In the genomic region with DNA sequence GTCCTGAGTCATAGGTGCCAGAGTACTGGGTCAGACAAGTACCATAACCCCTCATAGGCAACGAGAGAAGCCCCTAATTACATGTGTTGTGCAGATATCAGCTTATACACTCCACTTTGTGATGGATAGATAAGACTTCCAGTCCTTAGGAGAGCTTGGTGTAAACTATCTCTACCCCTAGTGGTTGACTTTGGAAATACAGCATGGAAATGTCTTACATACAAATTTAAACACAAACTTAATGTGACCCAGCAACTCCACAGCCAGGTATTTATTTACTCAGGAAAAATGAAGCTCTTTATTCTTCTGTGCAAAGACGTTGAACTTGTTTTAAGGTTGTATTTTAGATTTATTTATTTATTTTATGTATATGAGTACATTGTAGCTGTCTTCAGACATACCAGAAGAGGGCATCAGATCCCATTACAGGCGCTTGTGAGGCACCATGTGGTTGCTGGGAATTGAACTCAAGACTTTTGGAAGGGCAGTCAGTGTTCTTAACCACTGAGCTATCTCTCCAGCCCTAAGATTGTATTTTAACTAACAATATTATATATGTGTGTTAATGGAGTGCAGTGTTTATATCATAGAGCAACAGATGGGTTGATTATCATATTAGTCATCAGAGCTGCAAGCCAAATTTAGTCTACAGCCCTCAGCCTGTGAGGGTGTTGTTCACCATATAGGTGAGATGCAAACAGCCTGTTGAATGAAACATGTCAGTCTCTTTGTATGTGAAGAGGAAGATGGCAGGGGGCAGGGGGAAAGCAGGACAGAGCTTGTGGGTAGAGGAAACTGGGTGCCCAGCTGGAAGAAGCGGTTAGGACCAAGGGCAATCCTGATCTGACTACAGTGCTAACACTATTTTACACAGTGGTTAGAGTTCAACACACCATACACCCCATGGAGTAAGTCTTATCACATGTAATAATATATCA, we compare ENCODE assay signal across 10 mouse cellular contexts. TPM values are rescaled to one million over a fixed set of nuclear protein-coding genes. Genes with fewer than 3 reads are reported as not detected.
DNase-seq lines count a peak whose midpoint lies in the region; ATAC-seq lines count a peak whose summit lies in the region.
"Had no signal": no experiment of that assay in that cellular context is flagged by ENCODE, and none has a peak within 500 bp of the region (broad histone marks: within the 10 kb centered on the region; RNA-seq: fewer than 3 reads in every experiment).

No protein-coding gene starts in this region.

- no peak overlapping the region for H3K9ac ChIP-seq in forebrain, embryonic 14.5 days (ENCODE audit: low read length)
- no peak overlapping the region for H3K9ac ChIP-seq in forebrain, embryonic 15.5 days (replicated peaks)
- H3K9ac ChIP-seq in midbrain, embryonic 11.5 days (ENCODE audit: low read length): no peak overlapping the region
- no peak overlapping the region for H3K9ac ChIP-seq in midbrain, embryonic 13.5 days (replicated peaks)

- H3K4me3 ChIP-seq in forebrain, embryonic 14.5 days (ENCODE audit: low read depth, low read length): no peak overlapping the region
- H3K4me3 ChIP-seq in forebrain, embryonic 15.5 days: no peak overlapping the region
- H3K4me3 ChIP-seq in midbrain, embryonic 11.5 days (ENCODE audit: low read depth, low read length): no peak overlapping the region
- H3K4me3 ChIP-seq in midbrain, embryonic 13.5 days (replicated peaks): no peak overlapping the region
- H3K4me3 ChIP-seq: erythroblast, embryonic 14.5 days had no signal

- 72% methylated on average over 4 of the region's 4 CpGs for WGBS in forebrain, embryonic 14.5 days
- 63% methylated on average over 4 of the region's 4 CpGs for WGBS in forebrain, embryonic 15.5 days
- WGBS in midbrain, embryonic 11.5 days: 67% methylated on average over 4 of the region's 4 CpGs
- 65% methylated on average over 4 of the region's 4 CpGs for WGBS in midbrain, embryonic 13.5 days

- H3K4me2 ChIP-seq in forebrain, embryonic 14.5 days (ENCODE audit: low read length): no peak overlapping the region
- H3K4me2 ChIP-seq in forebrain, embryonic 15.5 days (replicated peaks): no peak overlapping the region
- no peak overlapping the region for H3K4me2 ChIP-seq in midbrain, embryonic 11.5 days
- H3K4me2 ChIP-seq in midbrain, embryonic 13.5 days (replicated peaks): no peak overlapping the region

- no peaks in the 10 kb centered on the region for H3K9me3 ChIP-seq in forebrain, embryonic 14.5 days (replicated peaks; ENCODE audit: control insufficient read depth, low read length)
- no peaks in the 10 kb centered on the region for H3K9me3 ChIP-seq in forebrain, embryonic 15.5 days
- H3K9me3 ChIP-seq in midbrain, embryonic 11.5 days (ENCODE audit: control insufficient read depth, low read length): no peaks in the 10 kb centered on the region
- H3K9me3 ChIP-seq in midbrain, embryonic 13.5 days: no peaks in the 10 kb centered on the region

- H3K27me3 ChIP-seq in forebrain, embryonic 14.5 days (replicated peaks; ENCODE audit: control insufficient read depth, insufficient read depth, low read length): no peaks in the 10 kb centered on the region
- no peaks in the 10 kb centered on the region for H3K27me3 ChIP-seq in forebrain, embryonic 15.5 days
- H3K27me3 ChIP-seq in midbrain, embryonic 11.5 days (ENCODE audit: control insufficient read depth, insufficient read depth, low read length): no peaks in the 10 kb centered on the region
- no peaks in the 10 kb centered on the region for H3K27me3 ChIP-seq in midbrain, embryonic 13.5 days

- no peak overlapping the region for H3K27ac ChIP-seq in forebrain, embryonic 14.5 days (ENCODE audit: low read depth, low read length)
- no peak overlapping the region for H3K27ac ChIP-seq in forebrain, embryonic 15.5 days (replicated peaks)
- no peak overlapping the region for H3K27ac ChIP-seq in midbrain, embryonic 11.5 days (ENCODE audit: low read depth, low read length)
- H3K27ac ChIP-seq in midbrain, embryonic 13.5 days: no peak overlapping the region

- intact Hi-C loops in left cerebral cortex, postnatal 4 days (cut with DNase I): no loop called here

- H3K4me1 ChIP-seq in forebrain, embryonic 14.5 days (ENCODE audit: control insufficient read depth, insufficient read depth, low read length): no peaks in the 10 kb centered on the region
- no peaks in the 10 kb centered on the region for H3K4me1 ChIP-seq in forebrain, embryonic 15.5 days
- H3K4me1 ChIP-seq in midbrain, embryonic 11.5 days (ENCODE audit: control insufficient read depth, insufficient read depth, low read length): no peaks in the 10 kb centered on the region
- no peaks in the 10 kb centered on the region for H3K4me1 ChIP-seq in midbrain, embryonic 13.5 days (replicated peaks)

- peak; percentile 67 for DNase-seq in forebrain, embryonic 14.5 days (ENCODE audit: low spot score)
- DNase-seq in midbrain, embryonic 11.5 days (ENCODE audit: low spot score, missing footprints): peak; percentile 89
- peak; percentile 16 for DNase-seq in retina, postnatal 7 days (ENCODE audit: low read depth, low spot score)
- DNase-seq in right cerebral cortex, adult 2 months (ENCODE audit: low spot score in 2 of 2): no peak
- DNase-seq in left cerebral cortex, postnatal 4 days: no peak

- H3K36me3 ChIP-seq in forebrain, embryonic 14.5 days (ENCODE audit: control insufficient read depth, insufficient read depth, low read length): no peaks in the 10 kb centered on the region
- no peaks in the 10 kb centered on the region for H3K36me3 ChIP-seq in forebrain, embryonic 15.5 days
- no peaks in the 10 kb centered on the region for H3K36me3 ChIP-seq in midbrain, embryonic 11.5 days (ENCODE audit: control insufficient read depth, insufficient read depth, low read length)
- no peaks in the 10 kb centered on the region for H3K36me3 ChIP-seq in midbrain, embryonic 13.5 days

- no peak for ATAC-seq in forebrain, embryonic 14.5 days
- no peak for ATAC-seq in forebrain, embryonic 15.5 days (replicated peaks)
- no peak for ATAC-seq in midbrain, embryonic 11.5 days (ENCODE audit: low FRiP score)
- ATAC-seq in midbrain, embryonic 13.5 days: no peak
- ATAC-seq in erythroblast, adult 5-6 weeks (replicated peaks; ENCODE audit: low FRiP score, poor library complexity, severe bottlenecking): peak; percentile 59

RNA-seq across cellular contexts. Expression of a gene that starts 15.6 kb away (rescaled TPM):
- not detected in 2 replicates for polyA plus RNA-seq in forebrain, embryonic 14.5 days (2014; fragmentation: Nextera tagmentation; extraction: Ambion mirVana)
- not detected in 2 replicates for polyA plus RNA-seq in forebrain, embryonic 15.5 days (2015; fragmentation: Nextera tagmentation; extraction: Ambion mirVana)
- polyA plus RNA-seq in midbrain, embryonic 11.5 days (2014; fragmentation: Nextera tagmentation; extraction: Ambion mirVana): not detected in 2 replicates
- not detected in 2 replicates for polyA plus RNA-seq in midbrain, embryonic 13.5 days (2015; fragmentation: Nextera tagmentation; extraction: Ambion mirVana)
- not detected in 2 replicates for total RNA-seq in erythroblast, adult 5-6 weeks (2015; ENCODE audit: low replicate concordance)
- total RNA-seq in erythroblast, adult 5-6 weeks (2017; ENCODE audit: low replicate concordance): not detected in 2 replicates
- not detected for total RNA-seq in left cerebral cortex, postnatal 4 days (2021)
- polyA plus RNA-seq: erythroblast, embryonic 14.5 days; kidney, embryonic 14.5 days had no signal

RNA-seq across cellular contexts. Expression of a gene that starts 17.1 kb away (rescaled TPM):
- polyA plus RNA-seq in forebrain, embryonic 14.5 days (2014; fragmentation: Nextera tagmentation; extraction: Ambion mirVana): not detected in 2 replicates
- not detected in 2 replicates for polyA plus RNA-seq in forebrain, embryonic 15.5 days (2015; fragmentation: Nextera tagmentation; extraction: Ambion mirVana)
- not detected in 2 replicates for polyA plus RNA-seq in midbrain, embryonic 11.5 days (2014; fragmentation: Nextera tagmentation; extraction: Ambion mirVana)
- polyA plus RNA-seq in midbrain, embryonic 13.5 days (2015; fragmentation: Nextera tagmentation; extraction: Ambion mirVana): not detected in 2 replicates
- 0.19 TPM in 1 of 2 replicates, not detected in the other for total RNA-seq in erythroblast, adult 5-6 weeks (2015; ENCODE audit: low replicate concordance)
- not detected in 2 replicates for total RNA-seq in erythroblast, adult 5-6 weeks (2017; ENCODE audit: low replicate concordance)
- not detected for total RNA-seq in left cerebral cortex, postnatal 4 days (2021)
- polyA plus RNA-seq: erythroblast, embryonic 14.5 days; kidney, embryonic 14.5 days had no signal

RNA-seq across cellular contexts. Expression of a gene that starts 24.1 kb away (rescaled TPM):
- polyA plus RNA-seq in forebrain, embryonic 14.5 days (2014; fragmentation: Nextera tagmentation; extraction: Ambion mirVana): not detected in 2 replicates
- polyA plus RNA-seq in forebrain, embryonic 15.5 days (2015; fragmentation: Nextera tagmentation; extraction: Ambion mirVana): not detected in 2 replicates
- polyA plus RNA-seq in midbrain, embryonic 11.5 days (2014; fragmentation: Nextera tagmentation; extraction: Ambion mirVana): not detected in 2 replicates
- polyA plus RNA-seq in midbrain, embryonic 13.5 days (2015; fragmentation: Nextera tagmentation; extraction: Ambion mirVana): not detected in 2 replicates
- not detected in 2 replicates for total RNA-seq in erythroblast, adult 5-6 weeks (2015; ENCODE audit: low replicate concordance)
- total RNA-seq in erythroblast, adult 5-6 weeks (2017; ENCODE audit: low replicate concordance): not detected in 2 replicates
- not detected for total RNA-seq in left cerebral cortex, postnatal 4 days (2021)
- polyA plus RNA-seq: erythroblast, embryonic 14.5 days; kidney, embryonic 14.5 days had no signal

RNA-seq across cellular contexts. Expression of a gene that starts 29.4 kb away (rescaled TPM):
- not detected in 2 replicates for polyA plus RNA-seq in forebrain, embryonic 14.5 days (2014; fragmentation: Nextera tagmentation; extraction: Ambion mirVana)
- polyA plus RNA-seq in forebrain, embryonic 15.5 days (2015; fragmentation: Nextera tagmentation; extraction: Ambion mirVana): not detected in 2 replicates
- polyA plus RNA-seq in midbrain, embryonic 11.5 days (2014; fragmentation: Nextera tagmentation; extraction: Ambion mirVana): not detected in 2 replicates
- 0.05 TPM in 1 of 2 replicates, not detected in the other for polyA plus RNA-seq in midbrain, embryonic 13.5 days (2015; fragmentation: Nextera tagmentation; extraction: Ambion mirVana)
- not detected in 2 replicates for total RNA-seq in erythroblast, adult 5-6 weeks (2015; ENCODE audit: low replicate concordance)
- total RNA-seq in erythroblast, adult 5-6 weeks (2017; ENCODE audit: low replicate concordance): not detected in 2 replicates
- under 1 TPM; 0.32 to 0.58 TPM for total RNA-seq in left cerebral cortex, postnatal 4 days (2021)
- polyA plus RNA-seq: erythroblast, embryonic 14.5 days; kidney, embryonic 14.5 days had no signal

RNA-seq across cellular contexts. Expression of a gene that starts 34.0 kb away (rescaled TPM):
- polyA plus RNA-seq in forebrain, embryonic 14.5 days (2014; fragmentation: Nextera tagmentation; extraction: Ambion mirVana): 7.9 and 9.7 TPM in 2 replicates
- 15.2 and 15.7 TPM in 2 replicates for polyA plus RNA-seq in forebrain, embryonic 15.5 days (2015; fragmentation: Nextera tagmentation; extraction: Ambion mirVana)
- polyA plus RNA-seq in midbrain, embryonic 11.5 days (2014; fragmentation: Nextera tagmentation; extraction: Ambion mirVana): 0.59 and 0.89 TPM in 2 replicates
- 7.8 and 8.1 TPM in 2 replicates for polyA plus RNA-seq in midbrain, embryonic 13.5 days (2015; fragmentation: Nextera tagmentation; extraction: Ambion mirVana)
- not detected in 2 replicates for total RNA-seq in erythroblast, adult 5-6 weeks (2015; ENCODE audit: low replicate concordance)
- not detected in 2 replicates for total RNA-seq in erythroblast, adult 5-6 weeks (2017; ENCODE audit: low replicate concordance)
- total RNA-seq in left cerebral cortex, postnatal 4 days (2021): 10 to 100 TPM; 77.0 to 80.8 TPM
- polyA plus RNA-seq: erythroblast, embryonic 14.5 days had no signal

Comparison
In these comparisons a context has a peak if more than half of its experiments do, and no peak if none do; other contexts are left out.
1. DNase-seq: peak in forebrain, embryonic 14.5 days (single experiment), midbrain, embryonic 11.5 days (single experiment) and retina, postnatal 7 days (single experiment); none in right cerebral cortex, adult 2 months (0 of 2) and left cerebral cortex, postnatal 4 days (single experiment).